11 mouse cellular contexts compared by ENCODE assay signal in the genomic region with DNA sequence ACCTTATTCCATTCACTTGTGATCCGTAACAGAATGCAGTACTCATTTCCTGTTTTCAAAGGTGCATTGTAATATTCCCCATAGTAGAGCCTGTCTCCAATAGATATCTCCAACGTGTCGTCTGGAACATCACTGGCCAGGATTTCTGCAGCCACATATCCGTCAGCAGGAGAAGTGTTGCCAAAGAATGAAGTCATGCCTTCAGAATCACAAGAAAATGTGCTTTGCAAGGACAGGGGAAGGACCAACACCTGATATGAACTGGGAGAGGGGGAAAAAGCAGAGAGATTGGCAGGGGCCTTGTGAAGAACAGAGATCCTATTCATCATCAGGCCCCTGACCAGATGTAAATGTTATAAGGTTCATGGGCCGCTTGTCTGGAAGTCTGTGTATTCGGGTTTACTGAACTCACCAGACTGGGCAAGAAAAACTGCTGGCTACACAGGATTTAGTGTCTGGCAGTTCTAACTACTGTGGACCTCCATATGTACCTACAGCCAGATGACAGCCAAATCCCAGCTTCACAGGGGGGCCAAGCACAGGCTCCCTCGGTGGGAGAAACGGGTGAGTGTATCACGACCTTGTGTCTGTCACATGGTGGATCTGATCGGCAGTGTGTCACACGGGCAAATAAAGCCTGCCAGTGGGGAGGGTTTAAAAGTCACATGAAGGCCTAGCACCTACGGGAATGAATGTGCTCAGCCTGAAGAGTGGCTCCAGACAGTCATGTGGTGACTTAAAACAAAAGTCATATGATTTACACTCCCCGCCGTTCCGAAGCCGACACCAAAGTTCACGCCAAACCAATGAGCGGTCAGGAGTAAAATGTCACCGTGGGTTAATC.
DNase-seq lines count a peak whose midpoint lies in the region; ATAC-seq and TF ChIP-seq lines count a peak whose summit lies in the region.
"Had no signal": no experiment of that assay in that cellular context is flagged by ENCODE, and none has a peak within 500 bp of the region (broad histone marks: within the 10 kb centered on the region; RNA-seq: fewer than 3 reads in every experiment).

No protein-coding gene starts in this region.

- peak; percentile 53 for DNase-seq in lung, postnatal 10 days
- no peak for DNase-seq in lung, postnatal 4 days
- DNase-seq in ZHBTc4 (ENCODE audit: low read depth, low spot score): peak; percentile 22
- no peak for DNase-seq in left cerebral cortex, adult 11 months (ENCODE audit: low spot score)
- DNase-seq in cerebellum, adult 9-10 months: no peak
- DNase-seq: cerebellum, adult 11 months; gastrocnemius, postnatal 10 days had no signal

- H3K27me3 ChIP-seq in intestine, postnatal 0 days (replicated peaks; ENCODE audit: control insufficient read depth, insufficient read depth, low read length): no peaks in the 10 kb centered on the region
- H3K27me3 ChIP-seq: midbrain, embryonic 12.5 days had no signal

- H3K9me3 ChIP-seq in intestine, postnatal 0 days (ENCODE audit: control insufficient read depth): no peaks in the 10 kb centered on the region
- H3K9me3 ChIP-seq: midbrain, embryonic 12.5 days had no signal

- WGBS in intestine, postnatal 0 days: 67% methylated on average over 19 of the region's 19 CpGs

- H3K4me2 ChIP-seq in intestine, postnatal 0 days (replicated peaks; ENCODE audit: low read depth): no peak overlapping the region
- H3K4me2 ChIP-seq: midbrain, embryonic 12.5 days had no signal

- H3K9ac ChIP-seq in intestine, postnatal 0 days (ENCODE audit: low read depth, low read length): no peak overlapping the region
- H3K9ac ChIP-seq: midbrain, embryonic 12.5 days had no signal

- H3K27ac ChIP-seq in brown adipose tissue, adult 24 weeks (replicated peaks; ENCODE audit: low read depth, low read length): peak overlapping the region; percentile 70
- peak overlapping the region; percentile 81 for H3K27ac ChIP-seq in intestine, postnatal 0 days (ENCODE audit: low read depth, low read length)
- H3K27ac ChIP-seq: midbrain, embryonic 12.5 days had no signal

- H3K36me3 ChIP-seq in intestine, postnatal 0 days (ENCODE audit: control insufficient read depth, insufficient read depth): no peaks in the 10 kb centered on the region
- H3K36me3 ChIP-seq: midbrain, embryonic 12.5 days had no signal

- no peak for TF ChIP-seq CTCF in intestine, postnatal 0 days (IDR thresholded peaks at IDR 0.05; ENCODE audit: low read depth)

- H3K4me3 ChIP-seq in brown adipose tissue, adult 24 weeks (ENCODE audit: insufficient read depth, low read depth, low read length): no peak overlapping the region
- H3K4me3 ChIP-seq in intestine, postnatal 0 days (ENCODE audit: low read depth, low read length): no peak overlapping the region
- H3K4me3 ChIP-seq: erythroblast, embryonic 14.5 days; midbrain, embryonic 12.5 days had no signal

- ATAC-seq in intestine, postnatal 0 days: peak; percentile 63

- peaks cover 20% of the 10 kb centered on the region for H3K4me1 ChIP-seq in brown adipose tissue, adult 24 weeks (ENCODE audit: control insufficient read depth, insufficient read depth, insufficient read length, low read length)
- no peaks in the 10 kb centered on the region for H3K4me1 ChIP-seq in intestine, postnatal 0 days (replicated peaks; ENCODE audit: control insufficient read depth, insufficient read depth, low read length)

Comparison
In these comparisons a context has a peak if more than half of its experiments do, and no peak if none do; other contexts are left out.
1. DNase-seq: peak in lung, postnatal 10 days (single experiment) and ZHBTc4 (single experiment); none in lung, postnatal 4 days (0 of 2), left cerebral cortex, adult 11 months (single experiment) and cerebellum, adult 9-10 months (single experiment).